Mouse (Mus musculus) kidney, embryonic 16.5 days (tissue): ENCODE data around the gene Aplnr. TPM values are rescaled to one million over a fixed set of nuclear protein-coding genes. Genes with fewer than 3 reads are reported as not detected.

ENCODE experiments used
- ATAC-seq: fragments of 200-750 bp; cut with Nextera tagmentation; 2 replicates; pipeline ENCODE4 v1.8.0; 2017; ENCODE audit warnings: moderate TSS enrichment; ENCODE audit not compliant: low FRiP score, low TSS enrichment
- H3K27ac ChIP-seq: fragments of 300-500 bp; sonication (generic); 2 replicates; pipeline ENCODE4 v1.5.1; 2014; ENCODE audit warnings: low read length
- H3K27me3 ChIP-seq: fragments of 300-500 bp; sonication (generic); 2 replicates; pipeline ENCODE4 v1.6.1; 2014; ENCODE audit warnings: low read length, control low read depth, mixed read lengths; ENCODE audit not compliant: insufficient read depth
- H3K36me3 ChIP-seq: fragments of 300-500 bp; sonication (generic); 2 replicates; pipeline ENCODE4 v1.6.1; 2014; ENCODE audit warnings: low read length, control low read depth, mixed read lengths; ENCODE audit not compliant: insufficient read depth
- H3K4me1 ChIP-seq: fragments of 300-500 bp; sonication (generic); 2 replicates; pipeline ENCODE4 v1.6.1; 2014; ENCODE audit warnings: low read length, control low read depth, mixed read lengths; ENCODE audit not compliant: insufficient read depth
- H3K4me2 ChIP-seq: fragments of 300-500 bp; sonication (generic); replicated peaks from 2 replicates; pipeline ENCODE4 v1.6.1; 2014; ENCODE audit warnings: low read depth, low read length
- H3K4me3 ChIP-seq: fragments of 300-500 bp; sonication (generic); 2 replicates; pipeline ENCODE4 v1.5.1; 2014; ENCODE audit warnings: mild to moderate bottlenecking, low read length
- H3K9ac ChIP-seq: fragments of 300-500 bp; sonication (generic); replicated peaks from 2 replicates; pipeline ENCODE4 v1.6.1; 2014; ENCODE audit warnings: low read length
- H3K9me3 ChIP-seq: fragments of 300-500 bp; sonication (generic); 2 replicates; pipeline ENCODE4 v1.6.1; 2016; ENCODE audit warnings: low read length, control low read depth
- WGBS: fragments of 180-500 bp; shearing (Covaris S2); extraction: QIAGEN DNeasy Blood & Tissue Kit; methylation state at CpG from one replicate; pipeline ENCODE4 v1.1.7; 2014; 5-methylcytosine and 5-hydroxymethylcytosine counted together
- polyA plus RNA-seq: library from polyadenylated mRNA; unstranded; fragments of >200 nt; fragmentation: Nextera tagmentation; extraction: Ambion mirVana; gene quantifications from 2 replicates; pipeline ENCODE4 v1.2.1, GENCODE M21; 2015

The Aplnr gene
- polyA plus RNA-seq, 1 experiment from 2014 or later, result 126 TPM

DNA sequence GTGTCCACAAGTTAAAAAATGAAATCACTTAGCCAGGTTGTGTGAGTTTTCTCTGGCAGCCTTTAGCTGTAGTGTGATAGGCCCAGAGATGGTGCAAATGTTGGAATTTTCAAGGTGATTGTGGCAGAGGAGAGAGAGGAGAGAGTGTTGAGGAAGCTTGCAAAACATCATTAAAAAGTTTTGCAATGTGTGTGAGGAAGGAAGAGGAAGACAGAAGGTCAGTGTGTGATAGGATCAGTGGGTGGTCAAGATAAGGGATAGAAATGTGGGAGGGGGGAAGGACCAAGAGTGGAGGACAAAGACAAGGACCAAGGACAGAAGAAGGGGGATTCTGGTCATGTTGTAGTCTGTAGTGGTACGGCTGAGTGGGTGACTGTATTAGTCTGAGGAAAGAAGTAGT is 14.3 kb downstream of the Aplnr start:
- H3K27me3 ChIP-seq, result no peaks in the 10 kb centered on the region
- H3K9ac ChIP-seq, result no peak overlapping the region
- no peak for ATAC-seq
- WGBS, result 70% methylated on average over 1 of the region's 1 CpGs
- no peak overlapping the region for H3K27ac ChIP-seq
- H3K4me1 ChIP-seq, result no peaks in the 10 kb centered on the region
- H3K4me3 ChIP-seq, result no peak overlapping the region
- H3K36me3 ChIP-seq, result no peaks in the 10 kb centered on the region
- H3K4me2 ChIP-seq, result no peak overlapping the region
- no peaks in the 10 kb centered on the region for H3K9me3 ChIP-seq

GRCm38 (mm10) chr2:85151233-85151632 is 15.2 kb downstream of the Aplnr start:
- H3K27ac ChIP-seq, result no peak overlapping the region
- no peak overlapping the region for H3K4me2 ChIP-seq
- H3K9me3 ChIP-seq, result no peaks in the 10 kb centered on the region
- no peaks in the 10 kb centered on the region for H3K36me3 ChIP-seq
- no peaks in the 10 kb centered on the region for H3K4me1 ChIP-seq
- H3K27me3 ChIP-seq, result no peaks in the 10 kb centered on the region
- no peak for ATAC-seq
- H3K9ac ChIP-seq, result no peak overlapping the region
- WGBS, result 79% methylated on average over 2 of the region's 2 CpGs
- H3K4me3 ChIP-seq, result no peak overlapping the region

DNA sequence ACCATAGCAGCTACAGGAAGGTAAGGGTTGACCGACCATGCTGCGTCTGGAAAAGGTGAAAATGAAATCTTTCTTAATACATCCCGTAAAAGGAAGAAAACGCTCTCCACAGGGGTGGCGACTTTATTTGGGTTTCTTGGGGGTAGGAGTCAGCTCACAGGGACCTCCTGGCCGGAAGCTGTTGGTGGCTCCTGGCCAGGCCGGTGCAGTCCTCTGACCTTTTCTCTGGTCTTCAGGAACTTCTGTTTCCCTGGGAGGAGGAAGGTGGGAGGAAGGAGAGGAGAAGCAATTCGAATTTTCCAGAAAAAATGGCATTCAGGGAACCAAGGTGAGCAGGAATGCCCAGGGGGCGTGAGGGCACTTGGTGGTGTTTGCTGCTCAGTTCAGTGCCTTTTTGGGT is 19.3 kb downstream of the Aplnr start:
- no peak overlapping the region for H3K9ac ChIP-seq
- H3K27ac ChIP-seq, result no peak overlapping the region
- H3K4me1 ChIP-seq, result peaks cover under 1% of the 10 kb centered on the region; the same call in 1 of the 2 replicates
- 61% methylated on average over 9 of the region's 9 CpGs for WGBS
- no peaks in the 10 kb centered on the region for H3K27me3 ChIP-seq
- no peaks in the 10 kb centered on the region for H3K36me3 ChIP-seq
- no peaks in the 10 kb centered on the region for H3K9me3 ChIP-seq
- ATAC-seq, result no peak
- H3K4me2 ChIP-seq, result no peak overlapping the region
- H3K4me3 ChIP-seq, result no peak overlapping the region

DNA sequence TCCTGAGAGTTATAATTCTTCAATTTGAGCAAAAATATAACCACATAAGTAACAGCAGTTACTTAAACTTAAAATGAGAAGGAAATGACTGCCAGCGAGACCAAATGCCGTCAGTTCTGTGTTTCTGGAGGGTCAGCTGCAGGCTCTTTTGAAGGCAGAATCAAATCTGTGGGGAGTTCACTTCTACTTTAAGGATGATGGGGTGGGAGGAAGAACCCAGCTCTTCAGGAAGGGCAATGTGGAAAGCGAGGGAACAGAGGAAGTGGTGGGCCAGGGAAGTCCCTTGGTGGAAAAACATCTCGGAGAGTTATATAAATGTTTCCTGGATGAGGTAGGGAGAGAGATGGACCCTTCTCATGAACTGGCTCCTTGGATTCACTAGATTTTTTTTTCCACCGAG is 20.1 kb downstream of the Aplnr start:
- Histone ChIP-seq H3K4me1 (peaks cover 8% of the 10 kb centered on the region), H3K9me3 (no peaks in the 10 kb centered on the region), H3K9ac (no peak overlapping the region), H3K27me3 (no peaks in the 10 kb centered on the region), H3K4me2 (no peak overlapping the region), H3K27ac (no peak overlapping the region), H3K4me3 (no peak overlapping the region), H3K36me3 (no peaks in the 10 kb centered on the region)
- WGBS, result 78% methylated on average over 5 of the region's 5 CpGs
- ATAC-seq, result no peak

DNA sequence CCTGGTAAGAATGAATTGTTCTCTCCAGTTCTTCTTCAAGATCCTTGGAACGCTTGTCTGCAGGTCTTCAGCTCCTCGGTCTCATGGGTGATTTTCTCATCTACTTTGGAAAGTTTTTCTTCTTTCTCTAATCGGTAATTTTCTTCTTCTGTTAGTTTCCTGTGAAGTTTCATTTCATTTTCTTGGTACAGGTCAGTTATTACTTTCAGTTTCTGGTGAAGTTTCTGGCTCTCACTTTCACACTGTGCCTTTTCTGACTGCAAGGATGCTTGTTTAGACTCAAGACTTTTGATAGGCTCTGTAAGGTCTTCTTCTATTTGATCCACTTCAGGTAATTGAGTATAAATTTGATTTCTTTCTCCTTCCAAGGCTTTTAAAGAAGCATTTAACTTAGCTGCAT is 21.4 kb downstream of the Aplnr start:
- Histone ChIP-seq H3K9ac (no peak overlapping the region), H3K9me3 (no peaks in the 10 kb centered on the region), H3K4me2 (no peak overlapping the region), H3K27me3 (no peaks in the 10 kb centered on the region), H3K4me1 (peaks cover 14% of the 10 kb centered on the region), H3K4me3 (no peak overlapping the region), H3K36me3 (no peaks in the 10 kb centered on the region), H3K27ac (no peak overlapping the region)
- no peak for ATAC-seq
- 87% methylated on average over 3 of the region's 3 CpGs for WGBS

- no peak overlapping the region for H3K4me3 ChIP-seq
- peak; percentile 49; the same call in 1 of the 2 replicates for ATAC-seq
Measured at GRCm38 (mm10) chr2:85160901-85161637, 25.0 kb downstream of the Aplnr start.

GRCm38 (mm10) chr2:85161638-85162093 is 25.6 kb downstream of the Aplnr start:
- 18% methylated on average over 1 of the region's 1 CpGs for WGBS

More at GRCm38 (mm10) chr2:85160901-85161637, 25.0 kb downstream of the Aplnr start:
- H3K36me3 ChIP-seq, result no peaks in the 10 kb centered on the region
- H3K4me1 ChIP-seq, result peaks cover 20% of the 10 kb centered on the region
- H3K4me2 ChIP-seq, result no peak overlapping the region
- no peaks in the 10 kb centered on the region for H3K9me3 ChIP-seq
- 60% methylated on average over 4 of the region's 4 CpGs for WGBS
- no peaks in the 10 kb centered on the region for H3K27me3 ChIP-seq
- no peak overlapping the region for H3K27ac ChIP-seq
- H3K9ac ChIP-seq, result no peak overlapping the region

DNA sequence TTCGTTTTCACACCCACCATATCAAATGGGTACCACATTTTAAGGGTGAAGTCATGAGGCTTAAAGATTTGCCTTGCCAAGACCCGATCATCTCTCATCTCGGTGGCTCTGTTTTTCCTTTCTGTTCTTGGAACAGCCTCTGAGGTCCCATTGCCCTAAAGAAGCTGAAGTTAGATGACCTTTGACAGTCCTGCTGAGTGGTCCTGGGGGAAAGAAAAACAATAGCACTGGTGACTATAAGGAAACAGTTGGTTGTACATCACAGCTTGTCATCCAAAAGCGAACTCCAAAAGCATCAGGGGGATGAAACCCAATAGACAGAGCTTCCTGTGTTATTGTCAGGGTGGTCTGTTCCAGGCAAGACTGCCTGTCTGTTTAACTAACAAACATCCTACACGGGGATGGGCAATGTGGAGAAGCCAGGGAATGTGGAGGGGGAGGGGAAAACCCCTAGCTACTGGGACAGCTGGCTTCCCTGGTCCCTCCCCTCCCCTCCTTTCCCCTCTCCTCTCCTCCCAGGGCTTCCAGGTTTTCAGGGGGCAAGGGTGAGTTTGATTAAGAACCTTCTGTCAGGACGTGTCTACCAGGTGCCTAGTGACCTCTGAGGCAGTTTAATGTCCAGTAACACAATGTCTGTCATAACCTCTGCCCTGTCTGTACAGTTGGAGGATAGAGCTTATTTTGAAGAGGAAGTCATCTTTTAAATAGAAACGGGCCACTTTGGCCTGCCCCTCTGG is 27.5 kb downstream of the Aplnr start:
- Histone ChIP-seq H3K9ac (no peak overlapping the region), H3K4me1 (peaks cover 20% of the 10 kb centered on the region), H3K4me3 (no peak overlapping the region), H3K9me3 (no peaks in the 10 kb centered on the region), H3K36me3 (no peaks in the 10 kb centered on the region), H3K27ac (peak overlapping the region; percentile 64; the same call in 1 of the 2 replicates), H3K27me3 (peaks cover 6% of the 10 kb centered on the region; the same call in 1 of the 2 replicates), H3K4me2 (no peak overlapping the region)
- WGBS, result 14% methylated on average over 7 of the region's 7 CpGs
- ATAC-seq, result peak; percentile 83

More at GRCm38 (mm10) chr2:85161638-85162093, 25.6 kb downstream of the Aplnr start:
- no peak overlapping the region for H3K9ac ChIP-seq
- no peaks in the 10 kb centered on the region for H3K27me3 ChIP-seq
- H3K9me3 ChIP-seq, result no peaks in the 10 kb centered on the region
- H3K27ac ChIP-seq, result no peak overlapping the region
- no peak overlapping the region for H3K4me3 ChIP-seq
- H3K36me3 ChIP-seq, result no peaks in the 10 kb centered on the region
- no peak for ATAC-seq
- H3K4me2 ChIP-seq, result no peak overlapping the region
- H3K4me1 ChIP-seq, result peaks cover 20% of the 10 kb centered on the region

GRCm38 (mm10) chr2:85167624-85168023 is 31.6 kb downstream of the Aplnr start:
- no peaks in the 10 kb centered on the region for H3K9me3 ChIP-seq
- no peak overlapping the region for H3K4me3 ChIP-seq
- H3K27ac ChIP-seq, result peak overlapping the region; percentile 64
- ATAC-seq, result peak; percentile 28; the same call in 1 of the 2 replicates
- peaks cover 17% of the 10 kb centered on the region; the same call in 1 of the 2 replicates for H3K27me3 ChIP-seq
- no peak overlapping the region for H3K9ac ChIP-seq
- H3K4me1 ChIP-seq, result peaks cover 16% of the 10 kb centered on the region
- 43% methylated on average over 1 of the region's 1 CpGs for WGBS
- no peaks in the 10 kb centered on the region for H3K36me3 ChIP-seq
- no peak overlapping the region for H3K4me2 ChIP-seq

DNA sequence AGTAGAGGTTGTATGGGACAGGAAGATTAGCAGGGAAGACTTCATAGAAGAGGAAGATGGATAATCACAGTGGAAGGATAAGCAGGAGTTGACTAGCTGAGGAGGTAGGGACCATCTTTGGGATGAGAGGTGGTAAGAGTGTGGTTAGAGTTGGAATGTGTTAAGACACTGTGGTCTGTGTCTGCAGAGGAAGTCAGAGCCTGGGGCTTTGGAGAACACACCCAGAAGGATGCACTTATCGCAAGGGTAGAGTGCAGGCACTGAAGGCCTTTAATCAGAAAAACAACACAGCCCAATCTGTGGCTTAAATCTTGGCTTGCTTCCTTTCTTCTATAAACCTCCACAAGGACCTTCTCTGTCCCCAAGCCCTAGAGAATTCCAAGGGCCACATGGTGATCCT is 32.3 kb downstream of the Aplnr start:
- ATAC-seq, result no peak
- H3K27ac ChIP-seq, result peak overlapping the region; percentile 64
- no peak overlapping the region for H3K4me3 ChIP-seq
- no peaks in the 10 kb centered on the region for H3K36me3 ChIP-seq
- H3K4me1 ChIP-seq, result peaks cover 19% of the 10 kb centered on the region
- H3K9ac ChIP-seq, result no peak overlapping the region
- H3K4me2 ChIP-seq, result no peak overlapping the region
- no peaks in the 10 kb centered on the region for H3K9me3 ChIP-seq
- H3K27me3 ChIP-seq, result peaks cover 17% of the 10 kb centered on the region; the same call in 1 of the 2 replicates
- WGBS, result 91% methylated on average over 1 of the region's 1 CpGs
